Mouse (Mus musculus) liver, embryonic 16.5 days (tissue): ENCODE data around the gene Tmem94. TPM values are rescaled to one million over a fixed set of nuclear protein-coding genes. Genes with fewer than 3 reads are reported as not detected.

Experiments used
- ATAC-seq: fragments of 200-750 bp; cut with Nextera tagmentation; 2 replicates; pipeline ENCODE4 v1.8.0; 2017; ENCODE audit warnings: low read depth, mild to moderate bottlenecking, moderate number of reproducible peaks, moderate library complexity
- H3K27ac ChIP-seq: fragments of 300-500 bp; sonication (generic); 2 replicates; pipeline ENCODE4 v1.5.1; 2014; ENCODE audit warnings: mild to moderate bottlenecking, low read length
- H3K27me3 ChIP-seq: fragments of 300-500 bp; sonication (generic); 2 replicates; pipeline ENCODE4 v1.6.1; 2014; ENCODE audit warnings: low read depth, low read length, mixed read lengths; ENCODE audit not compliant: control insufficient read depth, insufficient read depth
- H3K36me3 ChIP-seq: fragments of 300-500 bp; sonication (generic); 2 replicates; pipeline ENCODE4 v1.6.1; 2014; ENCODE audit warnings: mild to moderate bottlenecking; ENCODE audit not compliant: control insufficient read depth, insufficient read depth
- H3K4me1 ChIP-seq: fragments of 300-500 bp; sonication (generic); 2 replicates; pipeline ENCODE4 v1.6.1; 2014; ENCODE audit warnings: low read depth, low read length, mixed read lengths; ENCODE audit not compliant: control insufficient read depth
- H3K4me2 ChIP-seq: fragments of 300-500 bp; sonication (generic); 2 replicates; pipeline ENCODE4 v1.6.1; 2014; ENCODE audit warnings: low read depth, low read length, mixed read lengths
- H3K4me3 ChIP-seq: fragments of 300-500 bp; sonication (generic); 2 replicates; pipeline ENCODE4 v1.5.1; 2014; ENCODE audit warnings: low read depth, mild to moderate bottlenecking, low read length
- H3K9ac ChIP-seq: fragments of 300-500 bp; sonication (generic); 2 replicates; pipeline ENCODE4 v1.6.1; 2014; ENCODE audit warnings: low read depth, low read length
- H3K9me3 ChIP-seq: fragments of 300-500 bp; sonication (generic); replicated peaks from 2 replicates; pipeline ENCODE4 v1.6.1; 2016; ENCODE audit warnings: low read length; ENCODE audit not compliant: control insufficient read depth
- WGBS: fragments of 180-500 bp; shearing (Covaris S2); extraction: QIAGEN DNeasy Blood & Tissue Kit; methylation state at CpG from one replicate; pipeline ENCODE4 v1.1.7; 2014; ENCODE audit not compliant: insufficient replicate concordance; 5-methylcytosine and 5-hydroxymethylcytosine counted together
- polyA plus RNA-seq: library from polyadenylated mRNA; unstranded; fragments of >200 nt; fragmentation: Nextera tagmentation; extraction: Ambion mirVana; gene quantifications from 2 replicates; pipeline ENCODE4 v1.2.1, GENCODE M21; 2015

The Tmem94 gene
- polyA plus RNA-seq, 1 experiment from 2014 or later: 10.4 TPM

GRCm38 (mm10) chr11:115809311-115809781 lies 44.1 kb downstream of the Tmem94 start:
- H3K36me3 ChIP-seq: peaks cover 8% of the 10 kb centered on the region

DNA sequence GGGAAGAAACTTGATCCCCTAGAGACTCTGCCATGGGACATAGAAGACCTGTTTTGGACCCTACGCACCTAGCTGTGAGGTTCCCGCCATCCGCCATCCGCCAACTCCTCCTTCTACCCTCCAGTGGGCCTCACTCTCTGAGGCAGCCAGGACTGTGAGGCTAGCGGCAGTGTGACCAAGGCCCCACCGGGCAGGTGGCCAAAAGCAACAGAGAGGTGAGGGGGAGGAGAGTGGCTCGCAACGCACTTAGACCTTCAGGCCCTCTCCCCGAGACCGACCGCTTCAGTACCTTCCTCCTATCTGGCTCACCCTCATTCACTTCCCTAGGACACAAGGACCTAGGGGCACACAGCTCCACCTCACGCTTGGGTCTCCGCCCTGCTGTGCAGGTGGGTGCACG lies 45.1 kb downstream of the Tmem94 start:
- 71% methylated on average over 14 of the region's 14 CpGs for WGBS
- H3K4me3 ChIP-seq: no peak overlapping the region
- ATAC-seq: no peak

More at GRCm38 (mm10) chr11:115809311-115809781, 44.1 kb downstream of the Tmem94 start:
- no peak overlapping the region for H3K4me3 ChIP-seq
- H3K27ac ChIP-seq: peak overlapping the region; percentile 29; the same call in 1 of the 2 replicates
- no peak for ATAC-seq
- no peak overlapping the region for H3K4me2 ChIP-seq
- H3K27me3 ChIP-seq: no peaks in the 10 kb centered on the region
- peaks cover 78% of the 10 kb centered on the region for H3K4me1 ChIP-seq
- 49% methylated on average over 8 of the region's 8 CpGs for WGBS
- no peaks in the 10 kb centered on the region for H3K9me3 ChIP-seq
- 0 out of 2 replicates have a peak overlapping the region, but pooled peaks have one; percentile 11 for H3K9ac ChIP-seq

DNA sequence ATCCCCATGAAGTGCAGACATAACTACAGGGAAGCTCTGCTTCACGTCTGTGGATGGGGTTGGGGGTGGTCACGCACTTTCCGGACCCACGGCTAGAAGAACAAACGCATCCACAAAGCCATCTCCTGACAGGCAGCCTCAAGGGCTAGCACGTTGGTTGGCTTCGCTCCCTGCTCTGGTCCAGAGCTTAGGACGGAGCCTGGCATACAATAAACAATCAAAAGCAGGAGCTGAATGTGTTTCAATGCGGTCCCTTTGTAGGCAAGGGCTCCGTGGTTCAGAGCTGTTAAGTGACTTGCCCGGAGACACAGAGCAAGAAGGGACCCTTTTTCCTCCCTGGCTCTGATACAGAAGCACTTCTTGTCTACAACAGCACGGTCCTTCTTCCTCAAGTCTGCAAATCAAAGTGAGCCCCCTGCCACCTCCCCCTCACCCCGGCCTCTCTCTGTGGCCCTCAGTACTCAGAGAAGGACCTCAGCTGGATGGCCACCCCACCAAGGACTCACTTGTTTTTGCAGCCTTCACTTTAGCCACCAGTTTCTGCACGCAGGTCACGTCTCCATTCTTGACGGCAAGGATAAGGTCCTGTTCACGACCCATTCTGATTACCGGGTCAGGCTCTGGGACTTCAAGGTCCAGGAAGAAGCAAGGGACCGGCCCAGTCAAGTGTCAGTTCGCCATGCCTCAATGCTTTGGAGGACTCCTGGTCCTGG lies 46.3 kb downstream of the Tmem94 start:
- H3K9ac ChIP-seq: no peak overlapping the region
- H3K27me3 ChIP-seq: no peaks in the 10 kb centered on the region
- H3K4me3 ChIP-seq: 0 out of 2 replicates have a peak overlapping the region, but pooled peaks have one; percentile 85
- no peaks in the 10 kb centered on the region for H3K9me3 ChIP-seq
- H3K4me1 ChIP-seq: peaks cover 67% of the 10 kb centered on the region
- whole genome bisulfite sequencing: 80% methylated on average over 20 of the region's 20 CpGs
- H3K27ac ChIP-seq: no peak overlapping the region
- ATAC-seq: no peak
- peaks cover 3% of the 10 kb centered on the region for H3K36me3 ChIP-seq
- H3K4me2 ChIP-seq: peak overlapping the region; percentile 99

More for the DNA sequence above, 45.1 kb downstream of the Tmem94 start:
- Histone ChIP-seq H3K9ac (no peak overlapping the region), H3K36me3 (peaks cover 6% of the 10 kb centered on the region), H3K4me1 (peaks cover 73% of the 10 kb centered on the region), H3K4me2 (0 out of 2 replicates have a peak overlapping the region, but pooled peaks have one; percentile 7), H3K9me3 (no peaks in the 10 kb centered on the region), H3K27me3 (no peaks in the 10 kb centered on the region), H3K27ac (peak overlapping the region; percentile 64)

- ATAC-seq: no peak
- whole genome bisulfite sequencing: 79% methylated on average over 7 of the region's 7 CpGs
Observed at GRCm38 (mm10) chr11:115812095-115812494, 46.9 kb downstream of the Tmem94 start.

DNA sequence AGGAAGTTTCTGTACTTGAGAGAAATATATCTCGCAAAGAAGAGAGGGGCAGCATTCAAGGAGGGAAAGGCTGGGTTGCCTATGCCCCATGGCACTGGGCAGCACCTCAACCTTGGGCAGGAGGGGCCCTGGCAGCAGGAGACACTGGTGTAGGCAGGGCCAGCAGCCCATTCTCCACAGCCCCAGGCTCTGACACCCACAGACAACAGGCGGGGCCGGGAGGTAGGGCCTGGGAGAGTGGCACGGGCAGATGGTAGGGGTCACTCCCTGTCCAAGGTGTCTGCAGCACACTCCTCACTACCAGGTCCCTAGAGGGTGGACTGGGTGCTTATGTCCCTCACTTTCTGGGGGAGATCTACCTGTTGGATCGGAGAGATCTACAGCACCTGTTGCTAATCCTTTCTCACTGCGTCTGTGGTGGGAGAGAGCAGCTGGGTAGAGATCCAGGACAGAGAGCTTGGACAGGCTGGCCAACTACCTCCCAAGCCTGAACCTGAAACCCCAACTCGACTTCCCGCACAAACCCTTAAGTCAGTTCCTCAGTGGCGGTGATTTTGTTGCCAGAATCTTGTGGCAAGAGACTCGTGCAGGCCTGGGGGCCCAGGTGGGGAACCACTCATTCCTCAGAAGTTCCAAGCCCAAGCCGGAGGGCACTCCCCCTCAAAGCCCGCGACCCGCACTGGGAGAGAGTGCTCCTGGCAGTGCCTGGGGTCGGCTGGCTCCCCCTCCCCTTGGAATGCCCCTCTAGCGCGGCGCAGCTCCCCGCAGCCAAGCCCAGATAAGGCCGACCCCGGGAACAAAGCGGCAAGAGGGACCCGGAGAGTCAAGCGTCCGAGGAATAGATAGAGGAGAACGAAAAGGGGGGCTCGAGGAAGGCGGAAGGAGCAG lies 47.5 kb downstream of the Tmem94 start:
- peaks cover 1% of the 10 kb centered on the region for H3K36me3 ChIP-seq
- 12% methylated on average over 28 of the region's 28 CpGs for WGBS
- peak overlapping the region; percentile 99 for H3K4me2 ChIP-seq
- peak overlapping the region; percentile 85 for H3K4me3 ChIP-seq
- peaks cover 55% of the 10 kb centered on the region for H3K4me1 ChIP-seq
- no peaks in the 10 kb centered on the region for H3K9me3 ChIP-seq
- peak overlapping the region; percentile 61 for H3K27ac ChIP-seq
- no peak for ATAC-seq
- H3K27me3 ChIP-seq: no peaks in the 10 kb centered on the region
- H3K9ac ChIP-seq: peak overlapping the region; percentile 88

More at GRCm38 (mm10) chr11:115812095-115812494, 46.9 kb downstream of the Tmem94 start:
- Histone ChIP-seq H3K4me2 (peak overlapping the region; percentile 99), H3K4me3 (peak overlapping the region; percentile 85), H3K9ac (peak overlapping the region; percentile 88; the same call in 1 of the 2 replicates), H3K27me3 (no peaks in the 10 kb centered on the region), H3K4me1 (peaks cover 61% of the 10 kb centered on the region), H3K36me3 (peaks cover 3% of the 10 kb centered on the region), H3K27ac (no peak overlapping the region), H3K9me3 (no peaks in the 10 kb centered on the region)

GRCm38 (mm10) chr11:115813507-115814296 lies 48.5 kb downstream of the Tmem94 start, which contains the start of gene Caskin2:
Gene Caskin2 (minus strand): TSS chr11:115813639.
- ATAC-seq: peak; percentile 89
- Histone ChIP-seq H3K27me3 (no peaks in the 10 kb centered on the region), H3K9me3 (no peaks in the 10 kb centered on the region), H3K4me3 (peak within 1 kb of the TSS; percentile 85), H3K4me2 (peak within 1 kb of the TSS; percentile 99), H3K4me1 (peaks cover 45% of the 10 kb centered on the region), H3K27ac (peak within 1 kb of the TSS; percentile 61), H3K36me3 (no peaks in the 10 kb centered on the region; the same call in 1 of the 2 replicates), H3K9ac (peak within 1 kb of the TSS; percentile 88)
- under 1% methylated on average over 43 of the region's 44 CpGs for WGBS

DNA sequence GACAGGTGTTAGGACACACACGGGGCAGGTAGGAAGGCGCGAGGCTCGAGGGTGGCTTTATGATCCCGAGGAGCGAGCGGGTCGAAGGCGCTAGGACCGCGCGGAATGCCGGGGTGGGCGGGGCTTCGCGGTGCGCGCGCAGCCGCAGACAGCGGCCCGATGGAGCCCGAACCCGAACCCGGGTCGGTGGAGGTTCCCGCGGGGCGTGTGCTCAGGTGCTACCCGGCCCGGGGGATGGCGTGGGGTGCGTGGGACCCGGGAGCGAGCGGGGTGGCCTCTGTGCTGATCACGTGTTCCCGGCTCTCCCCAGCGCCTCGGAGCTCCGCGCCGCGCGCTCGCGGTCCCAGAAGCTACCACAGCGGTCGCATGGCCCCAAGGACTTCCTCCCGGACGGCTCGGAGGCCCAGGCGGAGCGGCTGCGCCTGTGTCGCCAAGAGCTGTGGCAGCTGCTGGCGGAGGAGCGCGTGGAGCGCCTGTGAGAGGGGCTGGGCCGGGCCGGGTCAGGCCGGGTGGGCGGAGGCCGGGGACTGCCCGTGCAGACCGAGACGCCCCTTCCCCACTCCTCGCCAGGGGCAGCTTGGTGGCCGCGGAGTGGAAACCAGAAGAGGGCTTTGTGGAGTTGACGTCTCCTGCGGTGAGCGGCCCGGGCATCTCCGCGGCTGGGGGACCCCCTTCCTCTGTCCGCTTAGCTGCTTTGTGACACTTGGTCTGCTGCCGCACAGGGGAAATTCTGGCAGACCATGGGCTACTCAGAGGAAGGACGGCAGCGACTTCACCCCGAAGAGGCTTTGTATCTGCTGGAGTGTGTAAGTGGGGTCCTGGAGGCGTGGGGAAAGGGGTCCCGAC lies 49.6 kb downstream of the Tmem94 start, which contains the start of gene Tsen54:
Gene Tsen54 (plus strand): TSS at position 120 of the 846 bp plus-strand sequence.
- peaks cover 34% of the 10 kb centered on the region for H3K4me1 ChIP-seq
- H3K9ac ChIP-seq: peak within 1 kb of the TSS; percentile 86
- H3K27ac ChIP-seq: peak within 1 kb of the TSS; percentile 66
- no peaks in the 10 kb centered on the region for H3K9me3 ChIP-seq
- peak within 1 kb of the TSS; percentile 85 for H3K4me3 ChIP-seq
- H3K4me2 ChIP-seq: peak within 1 kb of the TSS; percentile 99
- no peaks in the 10 kb centered on the region; the same call in 1 of the 2 replicates for H3K36me3 ChIP-seq
- 1% methylated on average over 84 of the region's 84 CpGs for WGBS
- ATAC-seq: peak; percentile 57
- H3K27me3 ChIP-seq: no peaks in the 10 kb centered on the region
